Mouse (Mus musculus) adrenal gland, adult (tissue): Measurements from ENCODE around the gene Lifr.

Source experiments
- DNase-seq, 2 experiments: peaks; one replicate each; pipeline ENCODE4 v3.0.0; 2022 to 2023; ENCODE audit warnings: low spot score in 1 of 2; ENCODE audit not compliant: inconsistent age in 2 of 2

Gene Lifr

DNA sequence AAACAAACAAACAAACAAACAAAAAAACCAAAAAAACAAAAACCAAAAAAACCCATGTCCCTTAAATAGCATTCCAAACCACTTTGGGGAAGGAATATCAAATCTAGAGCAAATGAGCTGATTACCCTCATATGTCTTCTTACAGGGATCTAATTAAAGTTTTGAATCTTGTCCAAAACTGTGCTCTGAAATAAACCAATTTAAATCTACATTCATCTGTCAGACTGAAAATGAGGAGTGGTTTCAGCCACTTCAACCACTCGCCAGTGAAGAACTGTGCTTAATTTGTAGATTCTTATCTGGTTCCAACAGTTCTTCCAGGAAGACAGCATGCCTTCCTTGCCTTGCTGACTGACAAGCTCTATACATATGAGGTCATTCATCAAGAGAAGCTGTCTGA, 35.8 kb downstream of the Lifr start:
- no peak for DNase-seq

GRCm38 (mm10) chr15:7128627-7129126, 38.3 kb downstream of the Lifr start:
- no peak for DNase-seq

DNA sequence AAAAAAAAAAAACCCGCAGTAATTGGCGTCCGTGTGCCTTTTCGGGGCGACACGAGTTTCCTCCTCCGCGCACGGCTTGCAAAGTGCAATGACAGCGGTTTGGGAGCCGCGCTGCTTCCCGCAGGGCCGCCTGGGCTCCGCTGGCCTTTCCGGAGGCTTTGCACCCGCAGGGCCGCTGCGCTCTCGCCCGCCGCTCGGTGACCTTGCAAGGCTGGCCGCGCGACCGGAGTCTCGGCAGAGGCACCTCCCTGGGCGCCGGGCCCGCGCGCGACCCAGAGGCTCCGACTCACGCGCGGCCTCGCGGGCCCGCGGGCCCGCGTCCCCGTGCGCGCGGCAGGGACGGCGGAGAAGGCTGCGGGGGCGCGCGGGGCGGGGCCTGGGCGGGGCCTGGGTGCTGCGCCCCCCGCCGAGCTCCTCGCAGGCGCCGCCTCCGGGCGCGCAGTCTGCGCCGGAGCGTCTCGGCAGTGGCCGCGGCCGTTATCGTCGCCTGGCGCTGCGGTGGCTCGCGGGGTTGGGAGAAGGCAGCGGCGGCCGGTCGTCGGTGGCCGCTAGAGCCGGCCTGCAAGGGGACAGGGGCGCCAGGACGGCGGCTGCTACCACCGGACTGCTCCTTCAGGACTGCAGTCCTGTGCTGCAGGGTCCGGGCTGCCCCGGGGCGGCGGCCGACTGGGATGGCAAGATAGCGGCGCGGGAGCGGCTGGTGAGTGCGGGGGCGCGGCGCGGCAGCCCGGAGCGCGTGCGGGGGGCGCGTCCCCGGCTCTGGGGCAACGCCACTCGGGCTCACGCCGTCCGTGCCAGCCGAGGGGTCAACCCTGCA, 38.9 kb downstream of the Lifr start:
- peak; percentile 93 to 97 for DNase-seq

GRCm38 (mm10) chr15:7129944-7130287, 39.5 kb downstream of the Lifr start:
- DNase-seq: no peak

DNA sequence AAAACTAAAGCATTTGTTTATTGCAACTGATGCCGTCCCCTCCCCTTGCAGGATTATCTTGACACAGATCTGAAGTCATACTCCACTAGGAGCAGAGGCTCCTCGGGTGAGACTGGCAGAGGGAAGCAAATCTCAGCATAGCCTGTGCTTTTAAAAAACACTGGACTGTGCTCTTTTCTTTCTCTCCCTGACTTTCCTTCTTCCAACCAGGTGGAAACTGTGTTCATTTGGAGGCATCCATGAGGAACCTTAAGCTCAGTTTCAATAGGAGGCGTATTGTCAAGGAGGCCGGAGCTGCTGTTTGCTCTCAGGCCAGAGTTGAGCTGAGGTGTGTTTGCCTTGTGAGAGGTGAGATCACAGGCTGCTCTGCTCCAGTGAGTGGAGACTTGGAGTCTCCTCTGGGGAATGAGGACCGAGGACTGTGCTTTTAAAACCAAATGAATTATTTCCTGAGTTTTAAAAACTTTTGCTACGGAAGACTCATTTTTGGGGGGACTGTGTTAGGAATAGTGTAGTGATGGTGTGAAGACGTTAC, 40.3 kb downstream of the Lifr start:
- peak in 1 of 2 experiments; percentile 65 for DNase-seq

DNA sequence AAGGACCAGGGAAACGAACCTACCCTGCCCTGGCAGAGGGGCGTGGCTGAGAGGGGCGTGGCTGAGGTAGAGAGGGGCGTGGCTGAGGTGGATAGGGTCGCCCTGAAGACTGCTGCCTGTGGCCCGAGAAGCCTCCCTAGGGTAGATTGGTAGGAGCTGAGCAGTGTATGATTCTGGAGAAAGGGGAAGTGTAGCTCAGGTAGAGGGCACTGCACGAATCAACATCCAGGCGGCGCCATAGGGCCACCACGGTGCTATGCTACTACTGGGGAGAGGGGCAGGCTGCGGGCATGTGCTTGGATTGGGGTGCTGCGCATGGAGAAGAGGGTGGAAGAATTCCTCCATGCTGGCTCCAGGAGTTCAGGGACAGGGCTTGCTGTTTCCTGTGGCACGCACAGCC, 42.3 kb downstream of the Lifr start:
- DNase-seq: peak in 1 of 2 experiments; percentile 53

- DNase-seq: peak in 1 of 2 experiments; percentile 72
Measured at GRCm38 (mm10) chr15:7134454-7135052, 44.1 kb downstream of the Lifr start.

GRCm38 (mm10) chr15:7135982-7136562, 45.7 kb downstream of the Lifr start:
- peak in 1 of 2 experiments; percentile 47 for DNase-seq

DNA sequence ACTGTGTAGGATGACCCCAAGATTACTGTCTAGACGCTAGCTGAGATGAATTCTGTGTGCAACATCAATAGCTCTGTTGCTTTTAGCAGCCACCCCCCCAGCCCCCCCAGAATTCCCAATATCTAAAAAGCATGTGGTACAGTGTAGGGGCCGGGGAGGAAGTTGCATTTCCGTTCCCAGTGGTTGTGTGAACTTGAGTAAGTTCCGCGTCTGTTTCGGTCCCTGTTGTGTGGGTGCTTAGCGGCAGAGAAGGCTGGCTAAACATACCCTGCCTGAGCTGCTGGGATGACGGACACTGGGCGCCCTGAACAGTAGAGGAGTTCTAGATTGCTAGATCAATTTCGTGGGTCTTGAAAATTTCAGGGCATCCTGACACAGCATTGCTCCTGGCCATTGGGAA, 46.5 kb downstream of the Lifr start:
- DNase-seq: peak in 1 of 2 experiments; percentile 52

- DNase-seq: peak; percentile 56 to 81
Measured at GRCm38 (mm10) chr15:7137607-7138006, 47.2 kb downstream of the Lifr start.

GRCm38 (mm10) chr15:7138471-7138870, 48.1 kb downstream of the Lifr start:
- peak in 1 of 2 experiments; percentile 63 for DNase-seq

- no peak for DNase-seq
Measured at GRCm38 (mm10) chr15:7140322-7140721, 49.9 kb downstream of the Lifr start.

GRCm38 (mm10) chr15:7141246-7141645, 50.8 kb downstream of the Lifr start:
- DNase-seq: no peak

- no peak for DNase-seq
Measured at GRCm38 (mm10) chr15:7143689-7144170, 53.3 kb downstream of the Lifr start.

DNA sequence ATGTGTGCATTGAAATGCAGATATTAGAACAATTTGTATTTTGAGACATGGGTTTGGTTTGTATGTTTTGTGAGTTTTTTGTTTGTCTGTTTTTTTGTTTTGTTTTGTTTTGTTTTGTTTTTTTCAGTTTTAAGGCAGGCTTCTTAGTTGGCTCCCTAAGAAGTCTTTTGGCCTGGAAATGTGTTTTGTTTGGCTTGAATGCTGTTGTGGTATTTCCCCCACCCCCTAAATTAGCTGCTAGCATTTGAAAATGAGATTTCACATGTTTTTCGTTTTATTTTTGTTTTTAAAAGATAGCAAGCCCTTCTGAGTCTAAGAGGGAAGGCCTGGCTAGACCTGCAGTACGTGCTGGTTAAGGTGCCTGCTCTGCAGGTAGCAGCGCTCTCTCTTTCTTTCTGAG, 54.1 kb downstream of the Lifr start:
- no peak for DNase-seq

DNA sequence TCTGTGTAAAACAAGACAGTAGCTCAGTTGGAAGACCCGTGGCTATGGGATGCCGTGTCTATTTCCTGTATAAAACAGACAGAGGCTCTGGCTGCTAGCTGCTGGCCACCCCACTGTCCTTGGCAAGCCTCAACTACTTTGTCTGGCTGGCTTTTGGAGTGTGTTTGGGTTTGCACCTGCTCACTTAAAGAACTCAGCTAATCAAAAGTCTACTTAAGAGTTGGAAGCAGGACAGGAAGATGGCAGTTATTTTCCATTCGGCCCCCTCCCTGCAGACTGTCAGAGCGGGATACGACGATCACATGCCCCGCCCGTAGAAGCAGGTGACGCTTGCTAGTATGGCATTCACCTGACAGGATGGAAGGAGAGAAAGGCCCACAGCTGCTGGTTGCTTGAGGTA, 54.5 kb downstream of the Lifr start:
- no peak for DNase-seq

DNA sequence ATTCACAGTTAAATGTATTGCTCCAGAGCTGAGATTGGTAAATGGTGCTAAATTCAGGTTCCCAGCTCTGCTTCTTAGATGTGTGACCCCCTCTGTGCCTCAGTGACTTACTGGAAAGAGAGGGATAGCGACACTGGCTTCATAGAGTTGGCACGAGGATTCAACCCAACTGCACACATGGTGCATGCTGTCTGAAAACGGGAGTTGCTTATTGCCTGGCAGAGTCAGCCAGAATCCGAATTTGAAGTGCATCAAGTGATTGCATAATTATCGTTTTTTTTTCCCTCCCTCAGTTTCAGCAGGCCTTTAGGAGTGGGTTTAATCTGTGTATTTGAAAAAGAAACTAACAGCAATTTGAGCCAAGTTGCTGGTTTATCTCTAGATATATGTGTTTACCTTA, 55.1 kb downstream of the Lifr start:
- no peak for DNase-seq

- no peak for DNase-seq
Measured at GRCm38 (mm10) chr15:7146529-7146928, 56.1 kb downstream of the Lifr start.

- no peak for DNase-seq
Measured at GRCm38 (mm10) chr15:7149796-7150195, 59.4 kb downstream of the Lifr start.

- no peak for DNase-seq
Measured at GRCm38 (mm10) chr15:7150591-7150990, 60.2 kb downstream of the Lifr start.

DNA sequence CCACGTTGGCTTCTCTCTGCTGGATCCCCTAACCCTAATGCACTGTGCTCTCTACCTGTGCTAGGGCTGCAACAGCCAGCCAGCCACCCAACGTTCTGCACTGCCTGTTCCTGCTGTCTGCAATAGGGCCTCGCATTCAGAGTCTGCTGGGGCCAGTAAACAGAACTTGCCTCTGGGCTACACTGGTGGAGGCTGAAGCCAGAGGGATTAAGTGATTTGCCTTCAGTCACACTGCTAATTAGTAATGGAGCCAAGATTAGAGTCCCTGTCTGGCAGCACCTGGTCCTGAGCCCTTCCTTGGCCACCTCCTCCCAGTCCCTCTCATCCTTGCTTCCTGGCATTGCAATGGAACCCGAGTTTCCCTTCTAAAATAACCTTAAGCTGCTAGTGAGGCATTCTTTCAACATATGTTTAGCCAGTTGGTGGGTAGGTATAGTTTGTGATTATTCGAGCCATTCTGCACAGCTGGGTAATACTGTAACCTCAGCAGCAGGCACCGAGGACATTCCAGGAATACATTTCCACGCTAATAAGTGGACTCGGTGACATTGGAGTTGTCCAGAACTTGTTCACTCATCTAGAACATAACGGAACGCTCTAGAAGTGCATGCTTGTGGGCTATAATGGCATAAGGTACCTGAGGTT, 61.8 kb downstream of the Lifr start:
- DNase-seq: no peak
